Mouse (Mus musculus) CH12.LX (cell line): ENCODE measurements around the gene Polr3gl.

Experiments
- CHD2 ChIP-seq: IDR thresholded peaks from 2 replicates; pipeline ENCODE4 v1.6.1; 2011; ENCODE audit warnings: low read length, improper control_type of control experiment
- CTCF ChIP-seq, 2 experiments: IDR thresholded peaks in 1 of 2; conservative IDR thresholded peaks in 1 of 2; 2 replicates each; pipeline ENCODE4 v1.5.1; 2011 to 2012; ENCODE audit warnings: low read depth in 2 of 2, low read length in 2 of 2, improper control_type of control experiment in 1 of 2, inconsistent platforms in 1 of 2, mild to moderate bottlenecking in 1 of 2, moderate library complexity in 1 of 2
- EP300 ChIP-seq: IDR thresholded peaks from 2 replicates; pipeline ENCODE4 v1.6.1; 2011; ENCODE audit warnings: low read length, improper control_type of control experiment
- KAT2A ChIP-seq: IDR thresholded peaks from 2 replicates; pipeline ENCODE4 v1.6.1; 2012; ENCODE audit warnings: low read length, improper control_type of control experiment, inconsistent platforms; ENCODE audit not compliant: insufficient replicate concordance
- NRF1 ChIP-seq: IDR thresholded peaks from 2 replicates; pipeline ENCODE4 v1.6.1; 2014; ENCODE audit warnings: low read depth, mild to moderate bottlenecking, inconsistent platforms, low read length, improper control_type of control experiment, moderate library complexity
- POLR2A ChIP-seq: IDR thresholded peaks from 2 replicates; pipeline ENCODE4 v1.6.1; 2011; ENCODE audit warnings: low read depth, mild to moderate bottlenecking, improper control_type of control experiment, low read length
- RAD21 ChIP-seq: IDR thresholded peaks from 2 replicates; pipeline ENCODE4 v1.6.1; 2011; ENCODE audit warnings: low read depth, mild to moderate bottlenecking, low read length, improper control_type of control experiment, moderate library complexity
- SMC3 ChIP-seq: IDR thresholded peaks from 2 replicates; pipeline ENCODE4 v1.6.1; 2011; ENCODE audit warnings: low read depth, low read length, improper control_type of control experiment
- TBP ChIP-seq: conservative IDR thresholded peaks from 2 replicates; pipeline ENCODE4 v1.6.1; 2011; ENCODE audit warnings: low read depth, low read length, improper control_type of control experiment

- TF ChIP-seq CTCF (conservative IDR thresholded peaks at IDR 0.05 in 1 of 2, IDR thresholded peaks at IDR 0.05 in 1 of 2; ENCODE audit: low read depth in 2 of 2, low read length in 2 of 2): no peak
- no peak for TF ChIP-seq TBP
- TF ChIP-seq SMC3: no peak
- no peak for TF ChIP-seq RAD21
- no peak for TF ChIP-seq KAT2A
- TF ChIP-seq EP300: no peak
- no peak for TF ChIP-seq NRF1
- TF ChIP-seq CHD2: no peak
- no peak for TF ChIP-seq POLR2A
Measured at GRCm38 (mm10) chr3:96565105-96565504, 28.9 kb downstream of the Polr3gl start.
